Mouse (Mus musculus): ENCODE measurements around the gene Nfx1. TPM values are rescaled to one million over a fixed set of nuclear protein-coding genes. Genes with fewer than 3 reads are reported as not detected.
"Not testable (repeated sequence)": the region's sequence is repeated elsewhere in the genome, so short reads cannot be mapped to it uniquely, and the experiment has no call there.

The Nfx1 gene
- 94.7 and 102 TPM in 2 replicates for polyA plus RNA-seq (2014; fragmentation: Nextera tagmentation; extraction: Ambion mirVana)

- Histone ChIP-seq H3K9me3 (ENCODE audit: control insufficient read depth, low read length) (no peaks in the 10 kb centered on the region), H3K4me1 (replicated peaks; ENCODE audit: control insufficient read depth, insufficient read depth, low read length) (peaks cover 10% of the 10 kb centered on the region; the same call in 1 of the 2 replicates), H3K27me3 (replicated peaks; ENCODE audit: control insufficient read depth, insufficient read depth, low read length) (no peaks in the 10 kb centered on the region), H3K27ac (ENCODE audit: low read depth) (peak within 1 kb of the TSS; percentile 89), H3K4me3 (ENCODE audit: low read depth, low read length) (peak within 1 kb of the TSS; percentile 73), H3K36me3 (ENCODE audit: control insufficient read depth, insufficient read depth, low read length) (peaks cover 28% of the 10 kb centered on the region), H3K9ac (ENCODE audit: low read length) (peak within 1 kb of the TSS; percentile 80), H3K4me2 (ENCODE audit: low read length) (peak within 1 kb of the TSS; percentile 71)
- under 1% methylated on average over 64 of the region's 85 CpGs for WGBS
- DNase-seq (ENCODE audit: low spot score) (peak; percentile 95), ATAC-seq (replicated peaks; ENCODE audit: low FRiP score, low TSS enrichment, low read depth) (peak; percentile 96)
These were observed at the start of gene Nfx1 for GRCm38 (mm10) chr4:40970842-40971701. Nfx1 (plus strand) TSS chr4:40970906.

- H3K36me3 ChIP-seq (ENCODE audit: control insufficient read depth, insufficient read depth, low read length) = no peaks in the 10 kb centered on the region
- H3K27me3 ChIP-seq (replicated peaks; ENCODE audit: control insufficient read depth, insufficient read depth, low read length) = no peaks in the 10 kb centered on the region
- H3K4me2 ChIP-seq (ENCODE audit: low read length) = no peak overlapping the region
- no peak for DNase-seq (ENCODE audit: low spot score)
- H3K4me3 ChIP-seq (ENCODE audit: low read depth, low read length) = no peak overlapping the region
- no peak for ATAC-seq (replicated peaks; ENCODE audit: low FRiP score, low TSS enrichment, low read depth)
- no peaks in the 10 kb centered on the region for H3K9me3 ChIP-seq (ENCODE audit: control insufficient read depth, low read length)
- 71% methylated on average over 3 of the region's 3 CpGs for WGBS
- H3K27ac ChIP-seq (ENCODE audit: low read depth) = no peak overlapping the region
- no peaks in the 10 kb centered on the region for H3K4me1 ChIP-seq (replicated peaks; ENCODE audit: control insufficient read depth, insufficient read depth, low read length)
- H3K9ac ChIP-seq (ENCODE audit: low read length) = no peak overlapping the region
These were observed 49.4 kb upstream of the Nfx1 start for GRCm38 (mm10) chr4:40921288-40921687.

GRCm38 (mm10) chr4:40923087-40923651 is 47.5 kb upstream of the Nfx1 start:
- no peaks in the 10 kb centered on the region for H3K4me1 ChIP-seq (replicated peaks; ENCODE audit: control insufficient read depth, insufficient read depth, low read length)
- no peak overlapping the region for H3K9ac ChIP-seq (ENCODE audit: low read length)
- no peaks in the 10 kb centered on the region for H3K9me3 ChIP-seq (ENCODE audit: control insufficient read depth, low read length)
- no peak overlapping the region for H3K4me3 ChIP-seq (ENCODE audit: low read depth, low read length)
- no peaks in the 10 kb centered on the region for H3K27me3 ChIP-seq (replicated peaks; ENCODE audit: control insufficient read depth, insufficient read depth, low read length)
- no peak for DNase-seq (ENCODE audit: low spot score)
- no peak overlapping the region for H3K27ac ChIP-seq (ENCODE audit: low read depth)
- 76% methylated on average over 6 of the region's 6 CpGs for WGBS
- no peaks in the 10 kb centered on the region for H3K36me3 ChIP-seq (ENCODE audit: control insufficient read depth, insufficient read depth, low read length)
- H3K4me2 ChIP-seq (ENCODE audit: low read length) = no peak overlapping the region
- no peak for ATAC-seq (replicated peaks; ENCODE audit: low FRiP score, low TSS enrichment, low read depth)

GRCm38 (mm10) chr4:40925568-40925967 is 45.1 kb upstream of the Nfx1 start:
- Histone ChIP-seq H3K4me2 (ENCODE audit: low read length) (no peak overlapping the region), H3K27me3 (replicated peaks; ENCODE audit: control insufficient read depth, insufficient read depth, low read length) (no peaks in the 10 kb centered on the region), H3K36me3 (ENCODE audit: control insufficient read depth, insufficient read depth, low read length) (no peaks in the 10 kb centered on the region), H3K4me3 (ENCODE audit: low read depth, low read length) (no peak overlapping the region), H3K9me3 (ENCODE audit: control insufficient read depth, low read length) (no peaks in the 10 kb centered on the region), H3K27ac (ENCODE audit: low read depth) (no peak overlapping the region), H3K9ac (ENCODE audit: low read length) (no peak overlapping the region), H3K4me1 (replicated peaks; ENCODE audit: control insufficient read depth, insufficient read depth, low read length) (no peaks in the 10 kb centered on the region)
- ATAC-seq (replicated peaks; ENCODE audit: low FRiP score, low TSS enrichment, low read depth) = no peak
- DNase-seq (ENCODE audit: low spot score) = no peak
- 49% methylated on average over 3 of the region's 3 CpGs for WGBS

GRCm38 (mm10) chr4:40929046-40929445 is 41.7 kb upstream of the Nfx1 start:
- no peak overlapping the region for H3K4me3 ChIP-seq (ENCODE audit: low read depth, low read length)
- no peaks in the 10 kb centered on the region for H3K9me3 ChIP-seq (ENCODE audit: control insufficient read depth, low read length)
- no peak overlapping the region for H3K4me2 ChIP-seq (ENCODE audit: low read length)
- H3K9ac ChIP-seq (ENCODE audit: low read length) = no peak overlapping the region
- H3K4me1 ChIP-seq (replicated peaks; ENCODE audit: control insufficient read depth, insufficient read depth, low read length) = no peaks in the 10 kb centered on the region
- ATAC-seq (replicated peaks; ENCODE audit: low FRiP score, low TSS enrichment, low read depth) (no peak), DNase-seq (ENCODE audit: low spot score) (no peak)
- 83% methylated on average over 7 of the region's 7 CpGs for WGBS
- H3K36me3 ChIP-seq (ENCODE audit: control insufficient read depth, insufficient read depth, low read length) = peaks cover 15% of the 10 kb centered on the region
- no peak overlapping the region for H3K27ac ChIP-seq (ENCODE audit: low read depth)
- H3K27me3 ChIP-seq (replicated peaks; ENCODE audit: control insufficient read depth, insufficient read depth, low read length) = no peaks in the 10 kb centered on the region

- H3K9ac ChIP-seq (ENCODE audit: low read length) = no peak overlapping the region
- no peak overlapping the region for H3K4me2 ChIP-seq (ENCODE audit: low read length)
- DNase-seq (ENCODE audit: low spot score) (no peak), ATAC-seq (replicated peaks; ENCODE audit: low FRiP score, low TSS enrichment, low read depth) (no peak)
- no peak overlapping the region for H3K27ac ChIP-seq (ENCODE audit: low read depth)
- H3K4me1 ChIP-seq (replicated peaks; ENCODE audit: control insufficient read depth, insufficient read depth, low read length) = no peaks in the 10 kb centered on the region
- H3K9me3 ChIP-seq (ENCODE audit: control insufficient read depth, low read length) = no peaks in the 10 kb centered on the region
- WGBS = 85% methylated on average over 5 of the region's 5 CpGs
- no peak overlapping the region for H3K4me3 ChIP-seq (ENCODE audit: low read depth, low read length)
- H3K36me3 ChIP-seq (ENCODE audit: control insufficient read depth, insufficient read depth, low read length) = peaks cover 56% of the 10 kb centered on the region
- H3K27me3 ChIP-seq (replicated peaks; ENCODE audit: control insufficient read depth, insufficient read depth, low read length) = no peaks in the 10 kb centered on the region
These were observed 37.0 kb upstream of the Nfx1 start for GRCm38 (mm10) chr4:40933694-40934093.

- peaks cover 62% of the 10 kb centered on the region for H3K36me3 ChIP-seq (ENCODE audit: control insufficient read depth, insufficient read depth, low read length)
- not testable (repeated sequence) for H3K9me3 ChIP-seq (ENCODE audit: control insufficient read depth, low read length); H3K4me2 ChIP-seq (ENCODE audit: low read length); DNase-seq (ENCODE audit: low spot score); H3K27me3 ChIP-seq (replicated peaks; ENCODE audit: control insufficient read depth, insufficient read depth, low read length); ATAC-seq (replicated peaks; ENCODE audit: low FRiP score, low TSS enrichment, low read depth); H3K4me3 ChIP-seq (ENCODE audit: low read depth, low read length); H3K9ac ChIP-seq (ENCODE audit: low read length); H3K4me1 ChIP-seq (replicated peaks; ENCODE audit: control insufficient read depth, insufficient read depth, low read length); H3K27ac ChIP-seq (ENCODE audit: low read depth)
- WGBS = 83% methylated on average over 3 of the region's 3 CpGs
These were observed 36.3 kb upstream of the Nfx1 start for GRCm38 (mm10) chr4:40934369-40934768.

GRCm38 (mm10) chr4:40936175-40936839 is 34.4 kb upstream of the Nfx1 start:
- ATAC-seq (replicated peaks; ENCODE audit: low FRiP score, low TSS enrichment, low read depth) = no peak
- Histone ChIP-seq H3K36me3 (ENCODE audit: control insufficient read depth, insufficient read depth, low read length) (peaks cover 82% of the 10 kb centered on the region), H3K9ac (ENCODE audit: low read length) (no peak overlapping the region), H3K4me2 (ENCODE audit: low read length) (no peak overlapping the region), H3K4me1 (replicated peaks; ENCODE audit: control insufficient read depth, insufficient read depth, low read length) (no peaks in the 10 kb centered on the region), H3K9me3 (ENCODE audit: control insufficient read depth, low read length) (peaks cover 7% of the 10 kb centered on the region; the same call in 1 of the 2 replicates), H3K27me3 (replicated peaks; ENCODE audit: control insufficient read depth, insufficient read depth, low read length) (no peaks in the 10 kb centered on the region), H3K4me3 (ENCODE audit: low read depth, low read length) (no peak overlapping the region), H3K27ac (ENCODE audit: low read depth) (no peak overlapping the region)
- DNase-seq (ENCODE audit: low spot score) = no peak
- 85% methylated on average over 9 of the region's 9 CpGs for WGBS

Data from intestine, embryonic 14.5 days (tissue).